9 mouse cellular contexts compared by ENCODE assay signal in the genomic region with DNA sequence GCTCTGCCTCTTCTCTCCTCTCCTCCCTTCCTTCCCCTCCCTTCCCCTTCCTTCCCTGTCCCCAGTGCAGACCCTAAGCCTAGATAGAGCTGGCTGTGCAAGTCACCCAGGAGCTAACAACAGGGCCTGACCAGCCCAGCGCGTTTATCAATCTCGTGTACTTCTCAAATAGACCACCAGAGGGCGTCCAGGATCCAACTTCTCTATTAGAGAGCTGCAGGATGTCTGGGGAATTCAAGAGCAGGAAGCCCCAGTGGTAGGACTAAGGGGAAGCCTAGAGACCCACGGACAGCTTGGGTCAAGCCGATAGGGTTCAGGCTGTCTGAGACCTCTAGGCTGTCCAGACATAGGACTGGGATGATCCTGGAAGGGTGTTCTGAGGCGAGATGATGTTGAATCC. TPM values are rescaled to one million over a fixed set of nuclear protein-coding genes. Genes with fewer than 3 reads are reported as not detected.
DNase-seq lines count a peak whose midpoint lies in the region; ATAC-seq and TF ChIP-seq lines count a peak whose summit lies in the region.
"Had no signal": no experiment of that assay in that cellular context is flagged by ENCODE, and none has a peak within 500 bp of the region (broad histone marks: within the 10 kb centered on the region; RNA-seq: fewer than 3 reads in every experiment).

No protein-coding gene starts in this region.

- no peak overlapping the region for H3K4me2 ChIP-seq in kidney, postnatal 0 days (ENCODE audit: low read length)
- H3K4me2 ChIP-seq in lung, embryonic 14.5 days: no peak overlapping the region

- H3K36me3 ChIP-seq in kidney, postnatal 0 days (ENCODE audit: insufficient read depth, low read length): no peaks in the 10 kb centered on the region
- H3K36me3 ChIP-seq in lung, embryonic 14.5 days (ENCODE audit: insufficient read depth): no peaks in the 10 kb centered on the region

- peak; percentile 88 for TF ChIP-seq CTCF in kidney, postnatal 0 days (IDR thresholded peaks at IDR 0.05; ENCODE audit: low read depth)
- TF ChIP-seq CTCF in lung, embryonic 14.5 days (IDR thresholded peaks at IDR 0.05; ENCODE audit: low read depth): peak; percentile 87

- H3K27ac ChIP-seq in kidney, postnatal 0 days: no peak overlapping the region
- no peak overlapping the region for H3K27ac ChIP-seq in lung, embryonic 14.5 days (ENCODE audit: low read depth)

- ATAC-seq in kidney, postnatal 0 days (replicated peaks; ENCODE audit: low FRiP score, low read depth): no peak
- ATAC-seq in lung, embryonic 14.5 days (ENCODE audit: insufficient read depth): peak; percentile 35; the same call in 1 of the 2 replicates

- WGBS in kidney, postnatal 0 days: 9% methylated on average over 7 of the region's 7 CpGs
- WGBS in lung, embryonic 14.5 days: 5% methylated on average over 7 of the region's 7 CpGs

- peaks cover 15% of the 10 kb centered on the region; the same call in 1 of the 2 replicates for H3K4me1 ChIP-seq in kidney, postnatal 0 days (replicated peaks; ENCODE audit: insufficient read depth, low read length)
- H3K4me1 ChIP-seq in lung, embryonic 14.5 days (ENCODE audit: insufficient read depth): 0 out of 2 replicates have a peak, but pooled peaks cover 2% of the 10 kb centered on the region

- no peak overlapping the region for H3K9ac ChIP-seq in kidney, postnatal 0 days (ENCODE audit: low read depth, low read length)
- no peak overlapping the region for H3K9ac ChIP-seq in lung, embryonic 14.5 days

- no peak overlapping the region for H3K4me3 ChIP-seq in kidney, postnatal 0 days (replicated peaks; ENCODE audit: low read depth, low read length)
- no peak overlapping the region for H3K4me3 ChIP-seq in lung, embryonic 14.5 days (ENCODE audit: low read depth, low read length)

- H3K27me3 ChIP-seq in kidney, postnatal 0 days (ENCODE audit: insufficient read depth, low read length): peaks cover 94% of the 10 kb centered on the region
- H3K27me3 ChIP-seq in lung, embryonic 14.5 days (ENCODE audit: insufficient read depth, low read length): peaks cover 98% of the 10 kb centered on the region

- H3K9me3 ChIP-seq in kidney, postnatal 0 days (replicated peaks; ENCODE audit: low read length): no peaks in the 10 kb centered on the region; the same call in 1 of the 2 replicates
- H3K9me3 ChIP-seq in lung, embryonic 14.5 days (ENCODE audit: low read depth, low read length): peaks cover 3% of the 10 kb centered on the region; the same call in 1 of the 2 replicates

- peak; percentile 85 for DNase-seq in CD4-positive, CD25-positive, alpha-beta regulatory T cell, adult 2 months (ENCODE audit: low read depth, low spot score)
- DNase-seq in R1 (ENCODE audit: low read depth, low spot score): peak; percentile 90
- DNase-seq in cerebellum, postnatal 14 days: peak; percentile 89 to 91
- peak; percentile 77 for DNase-seq in gastrocnemius, postnatal 10 days
- DNase-seq in kidney, postnatal 0 days (ENCODE audit: low spot score): peak; percentile 88
- peak; percentile 93 for DNase-seq in lung, embryonic 14.5 days
- peak; percentile 64 for DNase-seq in retina, adult 2 months (ENCODE audit: low read depth, low spot score)
- DNase-seq in urinary bladder, postnatal 36 days (ENCODE audit: low spot score in 2 of 2): peak; percentile 72 to 74

RNA-seq across cellular contexts. Expression of a gene that starts 3.5 kb away (rescaled TPM):
- under 1 TPM in 1 of 2 experiments, not detected in 1; 0.29 TPM for total RNA-seq in gastrocnemius, postnatal 10 days (2021)
- 0.91 and 1.0 TPM in 2 replicates for polyA plus RNA-seq in kidney, postnatal 0 days (2015; fragmentation: Nextera tagmentation; extraction: Ambion mirVana)
- polyA plus RNA-seq in lung, embryonic 14.5 days (2014; fragmentation: Nextera tagmentation; extraction: Ambion mirVana): not detected in 2 replicates
- polyA plus RNA-seq: heart, embryonic 14.5 days had no signal

RNA-seq across cellular contexts. Expression of a gene that starts 16.2 kb away (rescaled TPM):
- total RNA-seq in gastrocnemius, postnatal 10 days (2021): 1 to 10 TPM in 1 of 2 experiments, under 1 TPM in 1; 0.95 to 1.5 TPM
- polyA plus RNA-seq in kidney, postnatal 0 days (2015; fragmentation: Nextera tagmentation; extraction: Ambion mirVana): 1.9 and 2.2 TPM in 2 replicates
- 0.53 and 0.57 TPM in 2 replicates for polyA plus RNA-seq in lung, embryonic 14.5 days (2014; fragmentation: Nextera tagmentation; extraction: Ambion mirVana)

RNA-seq across cellular contexts. Expression of a gene that starts 38.8 kb away (rescaled TPM):
- total RNA-seq in gastrocnemius, postnatal 10 days (2021): 10 to 100 TPM; 64.7 to 66.7 TPM
- polyA plus RNA-seq in kidney, postnatal 0 days (2015; fragmentation: Nextera tagmentation; extraction: Ambion mirVana): 0.07 and 0.27 TPM in 2 replicates
- polyA plus RNA-seq in lung, embryonic 14.5 days (2014; fragmentation: Nextera tagmentation; extraction: Ambion mirVana): 0.12 and 0.29 TPM in 2 replicates
